9 mouse cellular contexts compared by ENCODE assay signal in the genomic region with DNA sequence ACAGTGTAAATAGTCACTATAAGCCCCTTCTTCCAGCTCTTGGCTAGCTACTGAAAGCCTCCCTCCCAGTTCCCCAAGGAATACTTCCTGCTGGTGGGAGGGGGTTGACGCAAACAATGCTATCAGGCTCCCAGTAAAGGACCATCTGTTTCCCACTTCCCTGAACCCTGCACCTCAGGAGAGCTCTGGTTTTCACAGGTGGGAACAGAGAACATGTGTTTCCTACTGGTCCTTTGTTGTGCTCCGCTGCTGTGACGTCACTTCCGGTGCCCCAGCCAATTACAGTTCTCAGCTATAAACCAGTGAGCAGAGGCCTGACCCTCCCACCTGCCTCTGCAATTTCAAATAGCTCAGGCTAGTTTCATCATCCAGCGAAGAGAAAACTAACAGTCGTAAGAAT. TPM values are rescaled to one million over a fixed set of nuclear protein-coding genes. Genes with fewer than 3 reads are reported as not detected.
A peak's percentile ranks its signal among the peaks of the same experiment; 100 is the strongest.
DNase-seq lines count a peak whose midpoint lies in the region; ATAC-seq and TF ChIP-seq lines count a peak whose summit lies in the region.
"Had no signal": no experiment of that assay in that cellular context is flagged by ENCODE, and none has a peak within 500 bp of the region (broad histone marks: within the 10 kb centered on the region; RNA-seq: fewer than 3 reads in every experiment).

TSS of gene Fam124b (minus strand) at position 206 of the 400 bp plus-strand sequence.

- 0 out of 2 replicates have a peak within 1 kb of the TSS, but pooled peaks have one; percentile 51 for H3K27ac ChIP-seq in embryonic fibroblast, embryonic 13.5 days (ENCODE audit: insufficient read depth, low read length)
- no peak within 1 kb of the TSS for H3K27ac ChIP-seq in hindbrain, embryonic 12.5 days
- H3K27ac ChIP-seq: embryonic facial prominence, embryonic 13.5 days had no signal

- 77% methylated on average over 6 of the region's 6 CpGs for WGBS in hindbrain, embryonic 12.5 days

- H3K36me3 ChIP-seq in hindbrain, embryonic 12.5 days = no peaks in the 10 kb centered on the region
- H3K36me3 ChIP-seq: embryonic facial prominence, embryonic 13.5 days had no signal

- no peak within 1 kb of the TSS for H3K4me3 ChIP-seq in embryonic fibroblast, embryonic 13.5 days (ENCODE audit: insufficient read depth, low read length)
- H3K4me3 ChIP-seq in hindbrain, embryonic 12.5 days = no peak within 1 kb of the TSS
- H3K4me3 ChIP-seq: embryonic facial prominence, embryonic 13.5 days had no signal

- ATAC-seq in CD4-positive, CD25-positive, alpha-beta regulatory T cell, adult 4 months = no peak
- 0 out of 2 replicates have a peak, but pooled peaks have one; percentile 29 for ATAC-seq in hindbrain, embryonic 12.5 days (ENCODE audit: low FRiP score)
- no peak for ATAC-seq in megakaryocyte, adult 5-6 weeks (ENCODE audit: poor library complexity, severe bottlenecking)

- H3K4me1 ChIP-seq in embryonic fibroblast, embryonic 13.5 days (ENCODE audit: control insufficient read depth, insufficient read depth, low read length) = peaks cover 4% of the 10 kb centered on the region; the same call in 1 of the 2 replicates
- no peaks in the 10 kb centered on the region for H3K4me1 ChIP-seq in hindbrain, embryonic 12.5 days

- no peaks in the 10 kb centered on the region for H3K27me3 ChIP-seq in hindbrain, embryonic 12.5 days
- H3K27me3 ChIP-seq: embryonic facial prominence, embryonic 13.5 days had no signal

- H3K4me2 ChIP-seq in hindbrain, embryonic 12.5 days (replicated peaks) = no peak within 1 kb of the TSS
- H3K4me2 ChIP-seq: embryonic facial prominence, embryonic 13.5 days had no signal

- no peak within 1 kb of the TSS for H3K9ac ChIP-seq in hindbrain, embryonic 12.5 days
- H3K9ac ChIP-seq: embryonic facial prominence, embryonic 13.5 days had no signal

- DNase-seq in CD4-positive, CD25-positive, alpha-beta regulatory T cell, adult 2 months (ENCODE audit: low read depth, low spot score) = peak; percentile 55
- DNase-seq in liver = peak; percentile 21
- DNase-seq in thymus, adult 18-20 months = peak; percentile 26 to 28
- no peak for DNase-seq in left cerebral cortex, adult 18-20 months (ENCODE audit: low spot score in 2 of 2)

- H3K9me3 ChIP-seq in hindbrain, embryonic 12.5 days (replicated peaks) = no peaks in the 10 kb centered on the region
- H3K9me3 ChIP-seq: embryonic facial prominence, embryonic 13.5 days had no signal

- no peak for TF ChIP-seq POLR2A in embryonic fibroblast, embryonic 13.5 days (IDR thresholded peaks at IDR 0.05; ENCODE audit: low read depth, low read length)

- TF ChIP-seq CTCF in embryonic fibroblast, embryonic 13.5 days (IDR thresholded peaks at IDR 0.05; ENCODE audit: borderline replicate concordance, insufficient read depth, low read length) = no peak

RNA-seq across cellular contexts. Expression of gene Fam124b, which starts in this region (rescaled TPM):
- 1 to 10 TPM; 5.9 to 6.8 TPM for polyA plus RNA-seq in CD4-positive, CD25-positive, alpha-beta regulatory T cell, adult 4 months (2017; shearing (Covaris generic))
- polyA plus RNA-seq in embryonic fibroblast, embryonic 13.5 days (2011; ENCODE audit: insufficient read length, low read depth, missing spikeins) = 0.18 TPM in 1 of 2 replicates, not detected in the other
- polyA plus RNA-seq in hindbrain, embryonic 12.5 days (2016; fragmentation: Nextera tagmentation; extraction: Ambion mirVana) = 0.67 and 0.89 TPM in 2 replicates
- total RNA-seq in megakaryocyte, adult 5-6 weeks (2015) = 0.43 TPM in 1 of 2 replicates, not detected in the other
- not detected in 2 replicates for total RNA-seq in megakaryocyte, adult 5-6 weeks (2017)
- under 1 TPM; 0.45 to 0.65 TPM for total RNA-seq in left cerebral cortex, adult 18-20 months (2021)

Comparison
In these comparisons a context has a peak if more than half of its experiments do, and no peak if none do; other contexts are left out.
1. Peak in ATAC-seq in hindbrain, embryonic 12.5 days; RNA of the gene not detected or under 1 TPM.
2. DNase-seq: peak in CD4-positive, CD25-positive, alpha-beta regulatory T cell, adult 2 months (single experiment), liver (single experiment) and thymus, adult 18-20 months (2 of 2); none in left cerebral cortex, adult 18-20 months (0 of 2).